Mouse (Mus musculus): ENCODE measurements around the gene Snorc. TPM values are rescaled to one million over a fixed set of nuclear protein-coding genes. Genes with fewer than 3 reads are reported as not detected.
A peak's percentile ranks its signal among the peaks of the same experiment; 100 is the strongest.
"Not testable (repeated sequence)": the region's sequence is repeated elsewhere in the genome, so short reads cannot be mapped to it uniquely, and the experiment has no call there.

Snorc gene
- not detected for polyA plus RNA-seq (2017; shearing (Covaris generic))

GRCm38 (mm10) chr1:87469971-87470370, at the start of gene Snorc:
Snorc (plus strand) TSS chr1:87470271.
- ATAC-seq: not testable (repeated sequence)

GRCm38 (mm10) chr1:87435125-87435524, 34.9 kb upstream of the Snorc start:
- no peak for ATAC-seq

- ATAC-seq: no peak
These were observed 33.5 kb upstream of the Snorc start for GRCm38 (mm10) chr1:87436583-87436982.

GRCm38 (mm10) chr1:87447183-87448104, 22.6 kb upstream of the Snorc start:
- peak; percentile 71 for ATAC-seq

- ATAC-seq: no peak
These were observed 20.6 kb upstream of the Snorc start for GRCm38 (mm10) chr1:87449432-87449831.

GRCm38 (mm10) chr1:87456425-87456824, 13.6 kb upstream of the Snorc start:
- ATAC-seq: no peak

GRCm38 (mm10) chr1:87458045-87458444, 12.0 kb upstream of the Snorc start:
- no peak for ATAC-seq

GRCm38 (mm10) chr1:87459856-87460255, 10.2 kb upstream of the Snorc start:
- not testable (repeated sequence) for ATAC-seq

GRCm38 (mm10) chr1:87467469-87467868, 2.6 kb upstream of the Snorc start:
- ATAC-seq: no peak

- ATAC-seq: no peak
These were observed 1.8 kb upstream of the Snorc start for GRCm38 (mm10) chr1:87468321-87468720.

GRCm38 (mm10) chr1:87471914-87472313, 1.8 kb downstream of the Snorc start:
- ATAC-seq: no peak

GRCm38 (mm10) chr1:87472576-87472975, 2.5 kb downstream of the Snorc start:
- no peak for ATAC-seq

GRCm38 (mm10) chr1:87475076-87475895, 5.2 kb downstream of the Snorc start:
- no peak for ATAC-seq

GRCm38 (mm10) chr1:87482546-87482945, 12.5 kb downstream of the Snorc start:
- no peak for ATAC-seq

- no peak for ATAC-seq
These were observed 16.3 kb downstream of the Snorc start for GRCm38 (mm10) chr1:87486386-87486785.

GRCm38 (mm10) chr1:87492285-87492684, 22.2 kb downstream of the Snorc start:
- no peak for ATAC-seq

GRCm38 (mm10) chr1:87493542-87493941, 23.5 kb downstream of the Snorc start:
- no peak for ATAC-seq

- ATAC-seq: no peak
These were observed 35.5 kb downstream of the Snorc start for GRCm38 (mm10) chr1:87505524-87505923.

GRCm38 (mm10) chr1:87507857-87508256, 37.8 kb downstream of the Snorc start:
- no peak for ATAC-seq

GRCm38 (mm10) chr1:87508591-87509560, 38.8 kb downstream of the Snorc start:
- no peak for ATAC-seq

GRCm38 (mm10) chr1:87509561-87510165, 39.6 kb downstream of the Snorc start, which contains the start of gene Neu2:
Neu2 (plus strand) TSS chr1:87509889.
- ATAC-seq: no peak
